Mouse (Mus musculus): ENCODE measurements around the gene Zbtb32.

Zbtb32 gene

GRCm38 (mm10) chr7:30540572-30540971 is 58.1 kb downstream of the Zbtb32 start:
- no peak for DNase-seq (ENCODE audit: low spot score in 2 of 2)
